Mouse (Mus musculus): ENCODE measurements at regions not wholly inside any gene's neighbourhood (a gene's known extent, or its start where the extent isn't known, plus 50 kb on each side); places are given as distances from the start of the nearest gene placed in this dataset.

- peak; percentile 63 for DNase-seq (ENCODE audit: low read depth, low spot score)
Observed at GRCm38 (mm10) chr4:64207118-64207868, 160.5 kb upstream of the Tnc start.

GRCm38 (mm10) chr4:64200808-64201190, 154.0 kb upstream of the Tnc start:
- no peak for DNase-seq (ENCODE audit: low read depth, low spot score)

- DNase-seq (ENCODE audit: low read depth, low spot score): no peak
Observed at GRCm38 (mm10) chr4:64200151-64200807, 153.5 kb upstream of the Tnc start.

DNA sequence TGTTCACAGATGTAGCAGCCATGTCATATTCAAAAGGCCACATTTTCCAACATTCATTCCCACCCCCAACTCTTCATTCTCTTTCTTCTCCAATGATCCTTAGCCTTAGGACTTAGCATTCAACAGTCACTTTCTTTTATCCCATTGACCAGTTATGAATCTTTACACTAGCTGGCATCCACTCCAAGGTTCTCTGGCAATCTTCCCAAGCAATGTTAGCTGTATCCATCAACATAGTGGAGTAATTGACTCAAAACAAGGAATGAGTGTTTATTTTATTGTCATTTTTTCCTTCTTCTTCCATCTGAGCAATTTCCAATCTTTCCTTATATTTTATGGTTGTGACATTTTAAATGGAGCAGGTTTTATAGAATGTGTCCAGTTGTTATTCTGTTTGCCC, 138.2 kb upstream of the Tnc start:
- no peak for DNase-seq (ENCODE audit: low read depth, low spot score)

- DNase-seq (ENCODE audit: low read depth, low spot score): no peak
Observed at GRCm38 (mm10) chr4:64175938-64176337, 129.1 kb upstream of the Tnc start.

DNA sequence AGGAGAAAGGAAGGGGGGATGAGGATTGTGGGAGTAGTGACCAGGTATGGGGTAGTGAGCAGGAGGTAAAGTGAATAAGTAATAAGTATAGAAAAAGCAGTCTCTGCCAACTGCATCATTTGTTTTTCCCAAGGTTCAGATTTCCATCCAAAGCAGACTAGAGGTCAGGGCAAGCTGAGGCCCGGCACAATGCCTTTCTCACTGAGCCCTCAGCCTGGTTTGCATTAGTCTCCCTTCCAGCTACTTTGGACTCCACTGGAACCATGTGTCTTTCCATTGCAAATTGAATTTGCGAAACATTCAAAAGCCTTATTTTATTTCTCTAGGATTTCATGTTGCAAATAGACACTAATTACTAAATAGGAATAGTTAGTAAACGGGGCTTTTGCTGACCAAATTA, 124.7 kb upstream of the Tnc start:
- DNase-seq (ENCODE audit: low read depth, low spot score): no peak

GRCm38 (mm10) chr4:64148989-64149463, 102.2 kb upstream of the Tnc start:
- DNase-seq (ENCODE audit: low read depth, low spot score): no peak

DNA sequence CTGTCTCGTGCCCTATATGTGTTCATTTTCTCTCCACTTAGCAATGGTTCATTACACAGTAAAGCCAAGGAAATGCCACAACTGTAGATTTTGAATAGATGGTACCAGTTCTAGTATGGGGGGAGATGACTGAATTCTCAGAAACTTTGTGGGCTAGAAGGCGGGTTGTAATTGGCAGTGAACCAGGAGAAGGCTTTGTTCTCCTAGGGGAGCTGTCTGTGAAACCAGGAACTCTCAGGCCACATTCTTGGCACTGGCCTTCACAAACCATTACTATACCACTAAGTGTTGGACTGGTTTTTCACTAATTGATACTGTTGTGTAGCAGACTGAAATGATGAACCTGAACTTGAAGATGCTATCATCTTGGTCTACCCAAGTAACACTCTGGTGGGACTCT, 99.1 kb upstream of the Tnc start:
- DNase-seq (ENCODE audit: low read depth, low spot score): no peak

GRCm38 (mm10) chr4:64142963-64143362, 96.1 kb upstream of the Tnc start:
- no peak for DNase-seq (ENCODE audit: low read depth, low spot score)

DNA sequence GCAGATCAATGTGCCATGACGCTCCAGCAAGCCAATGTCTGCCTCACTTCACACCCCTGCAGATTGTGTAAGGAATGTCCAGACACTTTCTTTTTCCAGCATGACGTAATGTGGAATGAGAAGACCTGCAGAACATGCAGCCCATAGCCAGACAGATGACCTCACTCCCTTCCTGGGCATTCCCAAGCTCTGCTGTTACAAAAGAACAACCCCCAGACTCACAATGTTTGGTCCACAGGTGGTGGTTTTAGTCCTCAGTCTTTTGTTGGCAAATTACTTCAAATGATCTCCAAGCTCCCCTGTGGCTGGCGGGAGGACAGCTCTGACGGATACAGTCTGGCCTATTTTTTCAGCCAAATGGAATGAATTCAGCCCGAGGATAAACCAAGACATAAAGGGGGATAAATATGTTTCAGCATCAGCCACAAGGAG, 95.6 kb upstream of the Tnc start:
- DNase-seq (ENCODE audit: low read depth, low spot score): no peak

- DNase-seq (ENCODE audit: low read depth, low spot score): no peak
Observed at GRCm38 (mm10) chr4:64139836-64140235, 93.0 kb upstream of the Tnc start.

- DNase-seq (ENCODE audit: low read depth, low spot score): no peak
Observed at GRCm38 (mm10) chr4:64135036-64135435, 88.2 kb upstream of the Tnc start.

- no peak for DNase-seq (ENCODE audit: low read depth, low spot score)
Observed at GRCm38 (mm10) chr4:64129290-64129689, 82.5 kb upstream of the Tnc start.

DNA sequence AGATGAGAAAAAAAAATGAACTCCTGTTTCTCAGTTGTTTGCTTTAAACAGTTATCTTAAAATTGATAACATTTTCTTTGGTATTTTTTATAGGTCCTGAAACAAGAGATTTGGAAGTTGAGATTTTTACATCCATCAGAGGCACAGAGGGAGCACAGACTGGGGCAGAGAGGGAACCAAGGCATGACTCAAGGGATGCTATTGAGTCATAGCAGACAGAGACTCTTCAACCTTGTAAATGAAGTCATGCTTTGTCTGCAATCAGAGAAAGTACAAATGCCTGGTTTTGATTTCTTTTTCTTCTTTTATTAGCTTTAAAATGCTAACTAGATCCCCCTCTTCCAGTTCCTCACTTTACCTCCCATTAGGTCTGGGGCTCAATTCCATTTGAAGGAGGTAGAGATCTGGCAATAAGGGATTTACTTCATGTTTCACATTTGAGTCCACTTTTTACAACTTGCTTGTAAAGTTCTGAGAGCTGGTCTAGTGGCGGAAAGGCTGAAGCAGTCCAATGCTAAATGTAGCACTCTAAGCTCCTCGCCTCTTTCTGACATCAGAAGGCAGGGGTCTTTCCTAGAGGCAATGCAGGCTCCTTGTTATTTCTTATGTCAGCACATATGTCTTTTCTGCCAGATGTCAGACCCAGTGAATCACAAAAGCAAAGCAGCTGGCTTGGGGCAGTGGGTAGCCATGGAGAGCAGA, 77.7 kb upstream of the Tnc start:
- DNase-seq (ENCODE audit: low read depth, low spot score): no peak

DNA sequence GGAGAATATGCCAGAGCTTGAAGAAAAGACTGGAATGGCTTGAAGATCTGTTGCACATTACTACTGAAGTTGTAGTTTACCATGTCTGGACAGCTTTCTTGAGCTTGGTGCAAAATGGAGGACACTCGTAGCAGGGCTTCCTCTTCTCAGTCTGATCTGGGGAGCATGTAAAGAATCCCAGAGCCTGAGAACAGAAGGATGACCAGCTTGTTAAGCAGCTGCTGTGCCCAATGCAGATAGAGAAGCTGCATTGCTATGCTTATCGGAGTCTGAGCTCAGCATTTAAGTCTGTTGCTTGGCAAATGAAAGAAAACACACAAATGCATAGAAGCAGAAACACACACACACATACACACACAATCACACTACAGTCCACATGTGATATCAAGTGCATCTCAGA, 76.9 kb upstream of the Tnc start:
- DNase-seq (ENCODE audit: low read depth, low spot score): no peak

GRCm38 (mm10) chr4:64098247-64098646, 51.4 kb upstream of the Tnc start:
- DNase-seq (ENCODE audit: low read depth, low spot score): no peak

Data from ES-CJ7 (cell line).